16 mouse cellular contexts compared by ENCODE assay signal in the genomic region with DNA sequence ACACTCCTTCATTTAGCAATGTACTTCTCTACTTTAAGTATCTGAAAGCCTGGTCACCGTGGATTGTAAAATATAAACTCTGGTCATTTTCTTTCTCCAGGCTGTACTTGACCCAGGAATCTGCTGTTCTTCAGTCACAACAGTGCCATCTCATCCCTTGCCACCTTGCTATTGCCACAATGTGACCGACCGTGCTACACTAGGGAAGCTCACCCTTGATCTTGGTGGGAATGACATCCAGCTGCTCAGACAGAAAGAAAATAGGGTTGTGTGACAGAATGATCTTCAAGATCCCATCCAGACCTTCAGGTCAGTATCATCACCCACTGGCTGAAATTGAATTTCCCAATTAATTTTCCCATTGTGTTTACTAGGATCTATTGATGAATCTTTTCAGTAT.
"Had no signal": no experiment of that assay in that cellular context is flagged by ENCODE, and none has a peak within 500 bp of the region (broad histone marks: within the 10 kb centered on the region; RNA-seq: fewer than 3 reads in every experiment).

No protein-coding gene starts in this region.

- H3K4me2 ChIP-seq: liver, embryonic 12.5 days; lung, embryonic 14.5 days; midbrain, embryonic 12.5 days; neural tube, embryonic 13.5 days; neural tube, embryonic 15.5 days had no signal

- H3K4me1 ChIP-seq: liver, embryonic 12.5 days; midbrain, embryonic 10.5 days; midbrain, embryonic 12.5 days; neural tube, embryonic 13.5 days; neural tube, embryonic 15.5 days had no signal

- H3K9me3 ChIP-seq: midbrain, embryonic 10.5 days; midbrain, embryonic 12.5 days; neural tube, embryonic 13.5 days; neural tube, embryonic 15.5 days had no signal

- DNase-seq: lung, embryonic 14.5 days; midbrain, embryonic 14.5 days; retina, postnatal 1 day; right cerebral cortex, adult 18-20 months; right cerebral cortex, postnatal 14 days; thymus, adult 18-20 months; thymus, postnatal 14 days; thymus, postnatal 36 days had no signal

- H3K27me3 ChIP-seq: liver, embryonic 12.5 days; midbrain, embryonic 12.5 days; neural tube, embryonic 13.5 days; neural tube, embryonic 15.5 days had no signal

- H3K27ac ChIP-seq: liver, embryonic 12.5 days; liver, embryonic 14.5 days; midbrain, embryonic 10.5 days; midbrain, embryonic 12.5 days; neural tube, embryonic 13.5 days; neural tube, embryonic 15.5 days had no signal

- H3K36me3 ChIP-seq: liver, embryonic 12.5 days; midbrain, embryonic 10.5 days; midbrain, embryonic 12.5 days; neural tube, embryonic 13.5 days; neural tube, embryonic 15.5 days had no signal

- ATAC-seq: liver, embryonic 12.5 days; midbrain, embryonic 16.5 days had no signal

- H3K9ac ChIP-seq: liver, embryonic 12.5 days; liver, embryonic 14.5 days; lung, embryonic 14.5 days; midbrain, embryonic 12.5 days; neural tube, embryonic 13.5 days; neural tube, embryonic 15.5 days had no signal

- H3K4me3 ChIP-seq: liver, embryonic 12.5 days; midbrain, embryonic 10.5 days; midbrain, embryonic 12.5 days; myocyte; neural tube, embryonic 13.5 days; neural tube, embryonic 15.5 days had no signal
